Mouse (Mus musculus) intestine, embryonic 16.5 days (tissue): ENCODE results near the gene Sh2b2. TPM values are rescaled to one million over a fixed set of nuclear protein-coding genes. Genes with fewer than 3 reads are reported as not detected.

Experiments
- ATAC-seq: fragments of 200-750 bp; cut with Nextera tagmentation; 2 replicates; pipeline ENCODE4 v1.8.0; 2017; ENCODE audit warnings: moderate TSS enrichment, moderate library complexity
- H3K27ac ChIP-seq: fragments of 300-500 bp; sonication (generic); 2 replicates; pipeline ENCODE4 v1.5.1; 2014; ENCODE audit warnings: mild to moderate bottlenecking, low read length
- H3K27me3 ChIP-seq: fragments of 300-500 bp; sonication (generic); replicated peaks from 2 replicates; pipeline ENCODE4 v1.6.1; 2014; ENCODE audit warnings: low read length, control low read depth, mixed read lengths; ENCODE audit not compliant: control insufficient read depth, insufficient read depth
- H3K36me3 ChIP-seq: fragments of 300-500 bp; sonication (generic); 2 replicates; pipeline ENCODE4 v1.6.1; 2014; ENCODE audit warnings: low read length, control low read depth; ENCODE audit not compliant: control insufficient read depth, insufficient read depth
- H3K4me1 ChIP-seq: fragments of 300-500 bp; sonication (generic); 2 replicates; pipeline ENCODE4 v1.6.1; 2014; ENCODE audit warnings: low read length, control low read depth, mixed read lengths; ENCODE audit not compliant: control insufficient read depth, insufficient read depth
- H3K4me2 ChIP-seq: fragments of 300-500 bp; sonication (generic); 2 replicates; pipeline ENCODE4 v1.6.1; 2014; ENCODE audit warnings: low read depth, low read length, control low read depth
- H3K4me3 ChIP-seq: fragments of 300-500 bp; sonication (generic); 2 replicates; pipeline ENCODE4 v1.5.1; 2014; ENCODE audit warnings: mild to moderate bottlenecking, low read length
- H3K9ac ChIP-seq: fragments of 300-500 bp; sonication (generic); 2 replicates; pipeline ENCODE4 v1.6.1; 2014; ENCODE audit warnings: low read depth, low read length
- H3K9me3 ChIP-seq: fragments of 300-500 bp; sonication (generic); 2 replicates; pipeline ENCODE4 v1.6.1; 2016; ENCODE audit warnings: low read length, control low read depth; ENCODE audit not compliant: control insufficient read depth
- WGBS: fragments of 180-500 bp; shearing (Covaris S2); extraction: QIAGEN DNeasy Blood & Tissue Kit; methylation state at CpG from one replicate; pipeline ENCODE4 v1.1.7; 2014; 5-methylcytosine and 5-hydroxymethylcytosine counted together
- polyA plus RNA-seq: library from polyadenylated mRNA; unstranded; fragments of >200 nt; fragmentation: Nextera tagmentation; extraction: Ambion mirVana; gene quantifications from 2 replicates; pipeline ENCODE4 v1.2.1, GENCODE M21; 2015

Gene Sh2b2
- polyA plus RNA-seq, 1 experiment from 2014 or later, result 2.2 TPM

DNA sequence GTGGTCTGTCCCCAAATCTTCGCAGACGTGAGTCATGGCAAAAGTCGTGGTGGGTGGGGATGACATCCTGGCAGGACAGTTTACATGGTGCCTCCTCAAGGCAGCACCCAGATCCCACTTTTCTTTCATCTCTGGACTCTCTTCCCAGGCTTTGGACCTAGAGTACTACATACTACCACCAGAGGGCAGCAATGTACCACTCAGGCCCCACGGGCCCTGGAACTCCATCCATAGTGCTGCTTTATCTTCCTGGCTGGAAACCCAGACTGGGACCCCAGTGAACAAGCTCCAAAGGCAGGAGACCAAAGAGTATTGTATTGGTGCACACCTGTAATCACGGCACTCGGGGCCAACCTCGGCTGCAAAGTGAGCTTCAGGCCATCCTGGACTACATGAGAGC lies 44.5 kb downstream of the Sh2b2 start:
- no peaks in the 10 kb centered on the region for H3K36me3 ChIP-seq
- no peaks in the 10 kb centered on the region for H3K27me3 ChIP-seq
- H3K4me3 ChIP-seq, result no peak overlapping the region
- peaks cover 11% of the 10 kb centered on the region for H3K4me1 ChIP-seq
- WGBS, result 33% methylated on average over 7 of the region's 7 CpGs
- ATAC-seq, result no peak
- no peak overlapping the region for H3K9ac ChIP-seq
- H3K9me3 ChIP-seq, result no peaks in the 10 kb centered on the region
- H3K27ac ChIP-seq, result no peak overlapping the region
- no peak overlapping the region for H3K4me2 ChIP-seq

DNA sequence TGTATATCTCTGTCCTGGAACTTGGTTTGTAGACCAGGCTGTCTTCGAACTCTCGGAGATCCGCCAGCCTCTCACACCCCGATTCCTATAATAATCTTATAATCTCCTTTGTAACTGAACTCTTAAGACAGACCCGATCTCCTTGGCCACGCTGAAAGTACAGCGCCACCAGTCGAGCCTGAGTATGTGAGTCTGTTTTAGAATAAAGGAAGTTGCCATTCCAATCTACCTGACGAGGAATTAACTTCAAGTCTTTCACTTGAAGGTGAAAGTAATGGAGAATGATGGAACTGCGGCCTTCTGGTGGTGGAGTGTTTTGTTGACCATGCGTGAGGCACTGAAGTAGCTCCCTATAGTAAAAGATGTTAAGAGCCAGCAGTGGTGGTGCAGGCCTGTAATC lies 46.8 kb downstream of the Sh2b2 start:
- ATAC-seq, result no peak
- no peaks in the 10 kb centered on the region for H3K27me3 ChIP-seq
- H3K9ac ChIP-seq, result peak overlapping the region; percentile 94
- H3K36me3 ChIP-seq, result peaks cover 7% of the 10 kb centered on the region
- H3K9me3 ChIP-seq, result no peaks in the 10 kb centered on the region
- H3K4me2 ChIP-seq, result peak overlapping the region; percentile 54
- peaks cover 11% of the 10 kb centered on the region for H3K4me1 ChIP-seq
- 28% methylated on average over 11 of the region's 11 CpGs for WGBS
- H3K27ac ChIP-seq, result peak overlapping the region; percentile 61
- peak overlapping the region; percentile 97 for H3K4me3 ChIP-seq

DNA sequence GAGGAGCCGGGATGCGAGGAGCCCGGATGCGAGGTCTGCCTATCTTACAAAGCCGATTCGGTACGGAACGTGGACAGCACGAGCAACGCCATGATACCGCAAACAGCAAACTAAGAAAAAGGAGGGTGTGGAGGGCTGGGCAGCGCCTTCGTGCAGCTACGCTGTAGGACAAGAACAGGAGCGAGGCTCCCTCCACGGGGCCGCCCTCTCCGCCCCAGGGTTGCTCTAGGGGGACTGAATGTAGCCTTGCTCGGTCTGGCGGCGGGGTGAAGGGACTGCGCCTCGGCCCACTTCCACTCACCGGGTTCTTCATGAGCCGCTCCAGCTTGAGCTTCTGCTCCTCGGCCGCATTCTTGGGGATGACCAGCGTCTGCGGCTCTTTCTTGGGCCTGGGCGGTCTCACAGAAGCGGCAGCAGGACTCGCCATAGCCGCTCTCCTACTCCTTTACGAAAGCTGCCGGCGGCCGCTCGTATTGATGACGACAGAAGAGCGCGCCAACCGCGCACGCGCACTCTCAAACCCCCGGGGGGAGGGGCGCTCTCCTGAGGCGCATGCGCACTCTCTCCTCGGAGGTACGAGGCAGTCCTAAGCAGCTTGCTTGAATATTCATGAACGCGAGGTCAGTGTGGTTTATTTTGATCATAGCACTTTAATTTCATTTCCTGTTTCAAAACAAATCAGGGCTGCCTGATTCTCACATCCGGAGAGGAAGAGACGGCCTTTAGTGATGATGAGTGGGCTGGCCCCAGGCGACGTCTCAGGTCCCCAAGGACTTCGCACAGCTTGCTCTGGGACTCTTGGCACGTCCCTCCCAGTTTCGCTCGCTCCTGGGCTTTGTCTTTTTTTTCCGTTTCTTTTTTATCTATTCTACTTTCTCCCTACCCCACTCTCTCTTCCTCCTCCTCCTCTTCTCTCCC lies 47.6 kb downstream of the Sh2b2 start, which contains the start of gene Prkrip1:
TSS of gene Prkrip1 (minus strand) at position 490 of the 918 bp plus-strand sequence.
- peak within 1 kb of the TSS; percentile 87 for H3K4me2 ChIP-seq
- peaks cover 13% of the 10 kb centered on the region for H3K36me3 ChIP-seq
- peaks cover 11% of the 10 kb centered on the region for H3K4me1 ChIP-seq
- H3K4me3 ChIP-seq, result peak within 1 kb of the TSS; percentile 97
- ATAC-seq, result peak; percentile 89
- no peaks in the 10 kb centered on the region for H3K27me3 ChIP-seq
- peak within 1 kb of the TSS; percentile 94 for H3K9ac ChIP-seq
- WGBS, result under 1% methylated on average over 62 of the region's 62 CpGs
- peak within 1 kb of the TSS; percentile 87 for H3K27ac ChIP-seq
- no peaks in the 10 kb centered on the region for H3K9me3 ChIP-seq

DNA sequence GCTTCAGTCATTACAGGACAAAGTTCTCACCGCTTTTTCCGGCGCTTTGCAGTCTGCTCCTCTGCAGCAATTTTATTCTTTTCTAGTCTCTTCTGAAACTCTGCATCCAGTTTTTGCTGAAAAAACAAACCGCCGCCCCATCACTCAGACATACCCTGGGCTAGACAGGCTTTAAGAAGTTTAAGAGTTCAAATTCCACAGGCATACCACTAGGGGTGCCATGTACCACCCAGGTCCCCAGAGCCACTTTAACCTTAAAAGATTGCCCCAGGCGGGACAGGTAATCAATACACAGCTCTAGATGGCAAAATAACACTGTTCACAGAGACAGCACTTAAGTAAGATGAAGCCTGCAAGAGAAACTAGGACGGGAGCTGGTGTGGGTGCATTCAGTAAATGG lies 54.5 kb downstream of the Sh2b2 start:
- Histone ChIP-seq H3K27me3 (no peaks in the 10 kb centered on the region), H3K9me3 (no peaks in the 10 kb centered on the region), H3K4me2 (no peak overlapping the region), H3K4me3 (no peak overlapping the region), H3K27ac (no peak overlapping the region), H3K9ac (no peak overlapping the region), H3K4me1 (no peaks in the 10 kb centered on the region), H3K36me3 (peaks cover 26% of the 10 kb centered on the region)
- no peak for ATAC-seq
- WGBS, result 82% methylated on average over 7 of the region's 7 CpGs

DNA sequence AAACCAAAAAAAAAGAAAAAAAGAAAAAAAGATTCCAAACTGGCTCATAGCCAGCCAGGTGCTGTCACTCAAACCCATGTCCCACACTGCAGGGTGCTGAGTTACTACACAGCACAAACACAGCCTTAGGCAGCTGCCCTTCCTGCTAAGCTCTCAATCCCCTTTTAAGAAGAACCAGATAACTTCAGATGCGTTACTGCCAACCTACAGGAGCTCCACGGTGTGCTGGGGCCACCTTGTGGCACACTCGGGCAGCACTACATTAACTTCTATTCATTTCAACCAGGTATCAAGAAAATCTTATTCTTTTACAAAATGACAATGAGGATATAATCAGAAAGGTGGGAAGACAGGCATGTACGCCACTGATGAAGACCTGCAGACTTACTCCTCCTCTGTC lies 59.6 kb downstream of the Sh2b2 start:
- H3K9ac ChIP-seq, result no peak overlapping the region
- no peak overlapping the region for H3K27ac ChIP-seq
- no peaks in the 10 kb centered on the region for H3K9me3 ChIP-seq
- no peak overlapping the region for H3K4me3 ChIP-seq
- no peaks in the 10 kb centered on the region for H3K4me1 ChIP-seq
- 0 out of 2 replicates have a peak, but pooled peaks have one; percentile 42 for ATAC-seq
- peaks cover 5% of the 10 kb centered on the region for H3K36me3 ChIP-seq
- H3K4me2 ChIP-seq, result no peak overlapping the region
- H3K27me3 ChIP-seq, result no peaks in the 10 kb centered on the region
- 38% methylated on average over 4 of the region's 4 CpGs for WGBS

DNA sequence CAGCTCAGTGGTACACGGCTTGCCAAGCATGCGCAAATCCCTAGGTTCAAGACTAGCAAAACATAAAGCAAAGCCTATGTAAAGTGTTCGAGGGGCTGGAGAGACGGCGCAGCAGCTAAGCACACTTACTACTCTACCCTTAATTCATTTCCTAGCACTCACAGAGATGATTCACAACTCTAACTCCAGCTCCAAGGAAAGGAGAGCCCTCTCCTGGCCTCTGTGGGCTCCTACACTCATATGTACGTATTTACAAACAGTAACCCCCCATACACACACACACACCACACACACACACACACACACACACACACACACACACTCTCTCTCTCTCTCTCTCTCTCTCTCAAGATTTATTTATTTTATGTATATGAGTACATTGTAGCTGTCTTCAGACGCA lies 62.6 kb downstream of the Sh2b2 start:
- no peak overlapping the region for H3K27ac ChIP-seq
- ATAC-seq, result no peak
- peaks cover 6% of the 10 kb centered on the region for H3K36me3 ChIP-seq
- 91% methylated on average over 7 of the region's 7 CpGs for WGBS
- H3K4me2 ChIP-seq, result no peak overlapping the region
- no peaks in the 10 kb centered on the region for H3K9me3 ChIP-seq
- no peaks in the 10 kb centered on the region for H3K27me3 ChIP-seq
- no peak overlapping the region for H3K9ac ChIP-seq
- no peaks in the 10 kb centered on the region for H3K4me1 ChIP-seq
- H3K4me3 ChIP-seq, result no peak overlapping the region

DNA sequence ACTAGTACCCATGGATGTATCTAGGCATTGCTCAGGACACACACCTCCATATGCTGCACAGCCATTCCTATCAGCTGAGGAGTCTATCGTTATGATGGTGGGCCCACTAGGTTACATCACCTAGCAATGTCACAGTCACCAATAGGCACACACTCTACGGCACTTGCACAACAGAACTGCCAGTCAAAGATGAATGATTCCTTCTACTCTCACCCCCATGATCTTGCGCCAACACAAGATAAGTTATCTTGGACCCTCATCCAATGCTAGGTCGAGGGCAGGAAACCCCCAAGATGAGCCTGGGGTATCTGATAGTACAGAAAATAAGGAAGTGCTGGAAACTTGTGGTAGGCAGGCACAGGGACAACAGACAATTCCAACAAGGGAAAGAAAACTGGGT lies 63.5 kb downstream of the Sh2b2 start:
- Histone ChIP-seq H3K27me3 (no peaks in the 10 kb centered on the region), H3K27ac (no peak overlapping the region), H3K9ac (no peak overlapping the region), H3K4me3 (no peak overlapping the region), H3K36me3 (peaks cover 4% of the 10 kb centered on the region; the same call in 1 of the 2 replicates), H3K9me3 (no peaks in the 10 kb centered on the region), H3K4me2 (no peak overlapping the region), H3K4me1 (no peaks in the 10 kb centered on the region)
- WGBS, result 93% methylated on average over 4 of the region's 4 CpGs
- no peak for ATAC-seq

DNA sequence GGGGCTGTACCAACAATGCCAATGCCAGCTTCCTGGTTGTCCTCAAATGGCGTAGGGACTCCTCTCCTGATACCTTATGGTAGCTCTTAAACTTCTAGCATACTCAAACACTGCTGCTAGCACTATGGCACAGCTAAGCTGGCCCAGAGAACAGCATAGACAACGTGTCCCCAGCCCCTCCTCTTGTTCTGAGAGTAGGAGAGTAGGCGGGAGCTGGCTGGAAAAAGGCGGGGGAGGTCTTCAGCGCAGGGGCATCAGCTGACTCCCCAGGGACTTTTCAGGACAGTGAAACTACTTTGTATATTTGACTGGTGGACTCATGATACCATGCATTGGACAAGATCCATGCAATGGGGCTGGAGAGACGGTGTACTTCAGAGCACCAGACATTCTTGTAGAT lies 64.3 kb downstream of the Sh2b2 start:
- H3K36me3 ChIP-seq, result peaks cover 4% of the 10 kb centered on the region; the same call in 1 of the 2 replicates

DNA sequence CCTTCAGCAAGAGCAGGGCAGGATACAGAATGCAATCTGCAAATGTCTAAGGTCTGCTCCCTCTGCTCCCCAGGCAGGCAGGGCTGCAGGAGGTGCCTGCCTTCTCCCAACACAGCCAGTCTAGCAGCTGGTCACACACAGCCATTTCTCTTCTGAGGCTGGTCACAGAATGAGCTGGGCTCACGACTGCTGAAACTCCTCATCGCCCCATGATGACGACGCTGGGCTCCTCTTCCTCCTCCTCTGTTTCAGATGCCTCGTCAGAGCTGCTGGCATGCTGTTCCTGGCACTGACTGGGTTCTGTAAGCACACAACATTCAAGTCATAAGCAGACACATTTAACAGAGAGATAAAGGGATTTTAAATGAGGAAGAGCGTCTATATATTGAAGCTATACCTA lies 65.2 kb downstream of the Sh2b2 start:
- Histone ChIP-seq H3K27ac (no peak overlapping the region), H3K9ac (no peak overlapping the region), H3K36me3 (peaks cover 4% of the 10 kb centered on the region; the same call in 1 of the 2 replicates), H3K4me2 (no peak overlapping the region), H3K4me1 (no peaks in the 10 kb centered on the region), H3K27me3 (no peaks in the 10 kb centered on the region), H3K4me3 (no peak overlapping the region), H3K9me3 (no peaks in the 10 kb centered on the region)
- no peak for ATAC-seq
- WGBS, result 91% methylated on average over 6 of the region's 6 CpGs

More for the DNA sequence above, 64.3 kb downstream of the Sh2b2 start:
- Histone ChIP-seq H3K9me3 (no peaks in the 10 kb centered on the region), H3K4me2 (no peak overlapping the region), H3K4me1 (no peaks in the 10 kb centered on the region), H3K27ac (no peak overlapping the region), H3K4me3 (no peak overlapping the region), H3K9ac (no peak overlapping the region), H3K27me3 (no peaks in the 10 kb centered on the region)
- no peak for ATAC-seq
- 83% methylated on average over 6 of the region's 6 CpGs for WGBS
